Mouse (Mus musculus) A20 (cell line): ENCODE measurements around the gene Gm4302.
"Not testable (repeated sequence)": the region's sequence is repeated elsewhere in the genome, so short reads cannot be mapped to it uniquely, and the experiment has no call there.

Experiments
- DNase-seq: peaks from one replicate; pipeline ENCODE4 v3.0.0-alpha.2; 2011; ENCODE audit warnings: low read depth, low spot score

Gm4302 gene

GRCm38 (mm10) chr10:100340536-100340935 is at the start of gene Gm4302:
Gene Gm4302, plus strand, starts transcription at chr10:100340836.
- not testable (repeated sequence) for DNase-seq

GRCm38 (mm10) chr10:100296105-100296504 is 44.5 kb upstream of the Gm4302 start:
- no peak for DNase-seq

GRCm38 (mm10) chr10:100300106-100300505 is 40.5 kb upstream of the Gm4302 start:
- DNase-seq: not testable (repeated sequence)

GRCm38 (mm10) chr10:100335376-100335775 is 5.3 kb upstream of the Gm4302 start, which contains the start of gene Gm4301:
Gene Gm4301, plus strand, starts transcription at chr10:100335676.
- not testable (repeated sequence) for DNase-seq

GRCm38 (mm10) chr10:100345672-100346071 is 5.0 kb downstream of the Gm4302 start, which contains the start of gene Gm4303:
Gene Gm4303, plus strand, starts transcription at chr10:100345972.
- not testable (repeated sequence) for DNase-seq

- DNase-seq: not testable (repeated sequence)
These were observed 10.2 kb downstream of the Gm4302 start, which contains the start of gene Gm4305 for GRCm38 (mm10) chr10:100350793-100351192. Gene Gm4305, plus strand, starts transcription at chr10:100351093.

GRCm38 (mm10) chr10:100356841-100357240 is 16.2 kb downstream of the Gm4302 start:
- DNase-seq: not testable (repeated sequence)

- not testable (repeated sequence) for DNase-seq
These were observed 20.4 kb downstream of the Gm4302 start, which contains the start of gene Gm4307 for GRCm38 (mm10) chr10:100361038-100361437. Gene Gm4307, plus strand, starts transcription at chr10:100361338.

GRCm38 (mm10) chr10:100382460-100382859 is 41.8 kb downstream of the Gm4302 start, which contains the start of gene Gm4312:
Gene Gm4312, minus strand, starts transcription at chr10:100382560.
- DNase-seq: not testable (repeated sequence)
